Mouse (Mus musculus) C2C12 (cell line): ENCODE measurements around the gene Timm44.
A peak's percentile ranks its signal among the peaks of the same experiment; 100 is the strongest.

ENCODE experiments used
- CEBPB ChIP-seq: IDR thresholded peaks from one replicate; pipeline ENCODE4 v1.6.1; 2011; ENCODE audit warnings: low read depth, mild to moderate bottlenecking, control low read depth, moderate library complexity
- CTCF ChIP-seq: IDR thresholded peaks from one replicate; pipeline ENCODE4 v1.5.1; 2011; ENCODE audit not compliant: control insufficient read depth, insufficient read depth, insufficient read length
- FOSL1 ChIP-seq: IDR thresholded peaks from one replicate; pipeline ENCODE4 v1.8.0; 2011; ENCODE audit warnings: mild to moderate bottlenecking, low read length; ENCODE audit not compliant: poor library complexity, insufficient read depth, severe bottlenecking
- MAX ChIP-seq: IDR thresholded peaks from one replicate; pipeline ENCODE4 v1.6.1; 2011; ENCODE audit warnings: mild to moderate bottlenecking, control low read depth
- MYOD1 ChIP-seq: IDR thresholded peaks from one replicate; pipeline ENCODE4 v1.6.1; 2011; ENCODE audit warnings: low read depth; ENCODE audit not compliant: control insufficient read depth, insufficient read length
- MYOG ChIP-seq: IDR thresholded peaks from one replicate; pipeline ENCODE4 v1.6.1; 2011; ENCODE audit not compliant: control insufficient read depth, insufficient read length; ENCODE audit errors: extremely low read depth
- USF1 ChIP-seq: IDR thresholded peaks from one replicate; pipeline ENCODE4 v1.6.1; 2011; ENCODE audit warnings: low read depth, mild to moderate bottlenecking, control low read depth, moderate library complexity

DNA sequence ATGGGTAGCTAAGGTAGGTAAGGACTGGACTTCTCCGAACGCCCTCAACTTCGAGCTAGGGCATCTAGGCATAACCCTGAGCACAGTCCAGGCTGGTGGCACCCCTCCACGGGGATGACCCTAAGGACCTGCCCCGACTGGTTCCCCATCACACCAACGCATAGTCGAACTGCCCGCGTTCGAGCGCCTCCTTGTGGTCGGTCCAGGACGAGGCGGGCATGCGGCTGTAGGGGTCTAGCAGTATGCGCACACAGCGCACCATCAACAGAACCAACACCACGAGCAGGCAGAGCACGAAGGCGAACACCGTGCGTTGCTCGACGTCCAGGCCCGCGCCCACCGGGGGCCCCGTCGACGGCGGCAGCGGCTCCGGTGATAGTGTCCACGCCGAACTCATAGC lies 17.5 kb downstream of the Timm44 start:
- peak; percentile 97 for TF ChIP-seq CTCF
- TF ChIP-seq MYOG, result no peak
- no peak for TF ChIP-seq CEBPB
- TF ChIP-seq MAX, result peak; percentile 56
- TF ChIP-seq FOSL1, result no peak
- no peak for TF ChIP-seq USF1
- no peak for TF ChIP-seq MYOD1
